Mouse (Mus musculus): ENCODE data around the gene Olfr465-ps1.
A peak's percentile ranks its signal among the peaks of the same experiment; 100 is the strongest.

DNA sequence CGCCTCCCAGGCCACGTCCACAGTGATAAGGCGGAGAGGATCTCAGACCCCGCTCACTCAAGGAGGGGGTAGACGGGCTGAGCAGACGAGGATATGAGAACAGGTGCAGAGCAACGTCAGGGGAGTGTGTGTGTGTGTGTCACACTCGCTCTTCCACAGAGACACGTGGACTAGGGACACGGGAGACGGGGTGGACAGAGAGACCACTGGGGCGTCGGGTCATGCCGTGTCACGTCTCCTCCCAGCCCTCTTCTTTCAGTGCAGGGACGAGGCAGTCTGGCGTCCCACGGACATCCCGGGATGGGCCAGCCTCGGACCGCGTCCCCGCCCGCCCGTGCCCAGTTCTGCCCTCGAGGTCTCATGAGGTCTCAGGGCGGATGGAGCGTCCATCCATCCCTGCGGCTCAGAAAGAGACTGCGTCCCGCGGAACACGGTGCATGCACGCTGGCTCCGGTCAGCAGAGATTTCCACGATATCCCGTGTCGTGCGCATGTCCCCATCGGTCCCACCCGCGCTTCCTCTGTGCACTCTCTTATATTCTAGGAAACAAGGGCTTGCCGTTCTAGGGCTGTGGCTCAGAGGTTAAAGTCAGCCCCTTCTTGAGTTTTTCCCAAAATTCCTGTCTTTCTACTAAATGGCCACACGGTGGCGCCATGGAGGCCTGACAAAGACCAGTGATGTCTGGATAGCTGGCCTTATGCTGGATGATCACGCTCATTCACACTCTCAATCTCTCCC lies 38.0 kb downstream of the Olfr465-ps1 start:
- TF ChIP-seq CTCF (IDR thresholded peaks at IDR 0.05; ENCODE audit: low read depth) = peak; percentile 77
- TF ChIP-seq EP300 (IDR thresholded peaks at IDR 0.05; ENCODE audit: low read depth) = no peak
